Mouse (Mus musculus): ENCODE data around the gene Enpp3. TPM values are rescaled to one million over a fixed set of nuclear protein-coding genes. Genes with fewer than 3 reads are reported as not detected.
A peak's percentile ranks its signal among the peaks of the same experiment; 100 is the strongest.
"Not testable (repeated sequence)": the region's sequence is repeated elsewhere in the genome, so short reads cannot be mapped to it uniquely, and the experiment has no call there.

The Enpp3 gene
- polyA plus RNA-seq, 1 experiment from 2014 or later: 2.1 TPM

DNA sequence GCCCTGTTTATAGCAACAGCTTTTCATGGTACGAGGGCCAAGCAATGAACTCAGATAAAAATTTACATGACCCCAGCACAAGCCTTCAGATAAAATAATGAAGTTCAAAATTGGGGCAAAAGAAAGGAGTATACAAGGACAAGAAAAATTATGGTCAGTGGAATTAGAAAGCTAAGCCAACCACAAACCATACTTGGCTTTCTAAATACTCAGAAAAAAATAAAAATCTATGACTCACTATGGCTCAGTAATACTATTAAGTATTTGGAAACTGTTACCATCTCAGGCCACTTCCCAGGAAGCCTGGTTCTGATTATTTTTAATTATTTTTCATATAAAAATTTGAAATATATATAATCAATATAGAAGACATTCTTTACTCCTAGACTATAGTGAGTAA, 19.8 kb downstream of the Enpp3 start:
- 59% methylated on average over 1 of the region's 1 CpGs for WGBS (ENCODE audit: insufficient replicate concordance)
- H3K27me3 ChIP-seq: peaks cover 5% of the 10 kb centered on the region; the same call in 1 of the 2 replicates
- H3K4me1 ChIP-seq (replicated peaks): peaks cover 56% of the 10 kb centered on the region
- DNase-seq (no peak), ATAC-seq (ENCODE audit: low read depth) (no peak)
- no peak overlapping the region for H3K4me3 ChIP-seq (replicated peaks)
- H3K27ac ChIP-seq: peak overlapping the region; percentile 81
- H3K4me2 ChIP-seq: no peak overlapping the region
- no peaks in the 10 kb centered on the region for H3K36me3 ChIP-seq
- no peak overlapping the region for H3K9ac ChIP-seq
- H3K9me3 ChIP-seq (replicated peaks): no peaks in the 10 kb centered on the region

- H3K27ac ChIP-seq: peak overlapping the region; percentile 76
- no peak overlapping the region for H3K4me3 ChIP-seq (replicated peaks)
- H3K9ac ChIP-seq: no peak overlapping the region
- no peaks in the 10 kb centered on the region for H3K36me3 ChIP-seq
- peak; percentile 46 for DNase-seq
- H3K4me2 ChIP-seq: peak overlapping the region; percentile 25
- H3K9me3 ChIP-seq (replicated peaks): no peaks in the 10 kb centered on the region
- ATAC-seq (ENCODE audit: low read depth): peak; percentile 85
- 35% methylated on average over 4 of the region's 4 CpGs for WGBS (ENCODE audit: insufficient replicate concordance)
- H3K4me1 ChIP-seq (replicated peaks): peaks cover 49% of the 10 kb centered on the region
- peaks cover 8% of the 10 kb centered on the region; the same call in 1 of the 2 replicates for H3K27me3 ChIP-seq
Observed at GRCm38 (mm10) chr10:24821990-24822676, 20.5 kb downstream of the Enpp3 start.

GRCm38 (mm10) chr10:24819526-24819925, 23.1 kb downstream of the Enpp3 start:
- Histone ChIP-seq H3K9ac (no peak overlapping the region), H3K4me1 (replicated peaks) (peaks cover 29% of the 10 kb centered on the region), H3K4me3 (replicated peaks) (no peak overlapping the region), H3K4me2 (no peak overlapping the region), H3K36me3 (no peaks in the 10 kb centered on the region), H3K27ac (no peak overlapping the region), H3K9me3 (replicated peaks) (no peaks in the 10 kb centered on the region), H3K27me3 (peaks cover 12% of the 10 kb centered on the region; the same call in 1 of the 2 replicates)
- WGBS (ENCODE audit: insufficient replicate concordance): 72% methylated on average over 3 of the region's 3 CpGs
- DNase-seq: no peak
- no peak for ATAC-seq (ENCODE audit: low read depth)

DNA sequence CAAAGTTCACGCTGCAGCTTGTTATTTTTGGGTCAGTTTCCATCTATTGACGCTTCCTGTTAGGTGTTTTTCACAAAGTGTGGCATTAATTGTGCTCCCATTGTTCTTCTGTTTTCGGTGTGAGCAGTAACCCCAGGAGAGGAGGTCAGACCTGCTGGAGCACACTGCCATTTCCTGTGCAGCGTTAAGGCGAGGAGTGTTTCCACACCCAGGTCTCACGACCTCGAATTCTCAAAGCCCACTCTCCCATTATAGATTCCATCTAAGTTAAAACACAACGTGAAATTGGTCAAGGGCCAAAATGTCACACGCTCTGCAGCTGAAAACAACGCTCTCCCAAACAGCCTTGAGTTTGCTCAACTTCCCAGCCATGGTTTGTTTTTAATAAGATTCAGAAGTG, 32.0 kb downstream of the Enpp3 start:
- Histone ChIP-seq H3K4me2 (no peak overlapping the region), H3K4me3 (replicated peaks) (no peak overlapping the region), H3K36me3 (no peaks in the 10 kb centered on the region), H3K9ac (no peak overlapping the region), H3K9me3 (replicated peaks) (no peaks in the 10 kb centered on the region), H3K27me3 (peaks cover under 1% of the 10 kb centered on the region; the same call in 1 of the 2 replicates), H3K27ac (no peak overlapping the region), H3K4me1 (replicated peaks) (peaks cover 9% of the 10 kb centered on the region)
- DNase-seq (no peak), ATAC-seq (ENCODE audit: low read depth) (no peak)
- 43% methylated on average over 10 of the region's 10 CpGs for WGBS (ENCODE audit: insufficient replicate concordance)

- no peak overlapping the region for H3K9ac ChIP-seq
- 77% methylated on average over 5 of the region's 5 CpGs for WGBS (ENCODE audit: insufficient replicate concordance)
- no peaks in the 10 kb centered on the region for H3K27me3 ChIP-seq
- H3K27ac ChIP-seq: no peak overlapping the region
- DNase-seq: no peak
- no peak overlapping the region for H3K4me3 ChIP-seq (replicated peaks)
- no peak for ATAC-seq (ENCODE audit: low read depth)
- H3K4me1 ChIP-seq (replicated peaks): peaks cover 10% of the 10 kb centered on the region
- peaks cover 4% of the 10 kb centered on the region for H3K36me3 ChIP-seq
- H3K4me2 ChIP-seq: no peak overlapping the region
- H3K9me3 ChIP-seq (replicated peaks): no peaks in the 10 kb centered on the region
Observed at GRCm38 (mm10) chr10:24806756-24807155, 35.9 kb downstream of the Enpp3 start.

GRCm38 (mm10) chr10:24805876-24806275, 36.7 kb downstream of the Enpp3 start:
- 62% methylated on average over 10 of the region's 10 CpGs for WGBS (ENCODE audit: insufficient replicate concordance)
- Histone ChIP-seq H3K27ac (no peak overlapping the region), H3K27me3 (no peaks in the 10 kb centered on the region), H3K9ac (no peak overlapping the region), H3K4me1 (replicated peaks) (peaks cover 10% of the 10 kb centered on the region), H3K4me2 (no peak overlapping the region), H3K36me3 (peaks cover 4% of the 10 kb centered on the region), H3K4me3 (replicated peaks) (no peak overlapping the region), H3K9me3 (replicated peaks) (no peaks in the 10 kb centered on the region)
- ATAC-seq (ENCODE audit: low read depth) (peak; percentile 67), DNase-seq (no peak)

- WGBS (ENCODE audit: insufficient replicate concordance): 51% methylated on average over 2 of the region's 2 CpGs
Observed at GRCm38 (mm10) chr10:24805173-24805572, 37.5 kb downstream of the Enpp3 start.

DNA sequence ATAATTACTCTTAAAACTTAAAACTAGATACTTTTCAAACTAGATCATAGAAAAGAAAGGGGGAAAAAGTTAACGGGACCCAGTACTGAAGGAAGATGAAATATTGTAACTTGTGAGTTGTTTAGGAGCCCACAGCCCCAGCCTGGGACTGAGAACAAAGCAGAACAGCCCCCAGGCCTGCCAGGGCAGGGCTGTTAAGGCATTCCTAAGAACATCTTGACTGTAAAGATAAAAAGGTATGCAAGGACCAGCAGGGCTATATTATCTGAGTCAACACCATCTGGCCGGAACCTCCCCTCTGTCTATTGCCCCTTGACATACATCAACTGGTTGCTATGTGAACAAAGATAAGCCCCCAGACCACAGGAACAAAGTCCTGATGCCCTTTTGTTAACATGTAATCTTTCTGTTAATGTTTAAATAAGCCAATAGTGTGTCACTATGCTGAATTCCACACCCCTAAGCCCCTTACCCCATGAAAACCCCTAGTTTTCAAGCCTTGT, 39.8 kb downstream of the Enpp3 start:
- not testable (repeated sequence) for DNase-seq; H3K36me3 ChIP-seq; ATAC-seq (ENCODE audit: low read depth); H3K4me3 ChIP-seq (replicated peaks); H3K27ac ChIP-seq; H3K9ac ChIP-seq; H3K9me3 ChIP-seq (replicated peaks); H3K27me3 ChIP-seq; H3K4me2 ChIP-seq; H3K4me1 ChIP-seq (replicated peaks)
- WGBS (ENCODE audit: insufficient replicate concordance): 54% methylated on average over 2 of the region's 2 CpGs

More at GRCm38 (mm10) chr10:24805173-24805572, 37.5 kb downstream of the Enpp3 start:
- H3K4me1 ChIP-seq (replicated peaks): peaks cover 10% of the 10 kb centered on the region
- no peaks in the 10 kb centered on the region for H3K27me3 ChIP-seq
- H3K4me2 ChIP-seq: no peak overlapping the region
- ATAC-seq (ENCODE audit: low read depth): no peak
- no peak overlapping the region for H3K27ac ChIP-seq
- no peaks in the 10 kb centered on the region for H3K9me3 ChIP-seq (replicated peaks)
- no peak overlapping the region for H3K4me3 ChIP-seq (replicated peaks)
- no peak overlapping the region for H3K9ac ChIP-seq
- DNase-seq: no peak
- H3K36me3 ChIP-seq: peaks cover 4% of the 10 kb centered on the region

GRCm38 (mm10) chr10:24801796-24802195, 40.8 kb downstream of the Enpp3 start:
- ATAC-seq (ENCODE audit: low read depth) (no peak), DNase-seq (no peak)
- peaks cover 10% of the 10 kb centered on the region for H3K4me1 ChIP-seq (replicated peaks)
- no peak overlapping the region for H3K4me2 ChIP-seq
- 86% methylated on average over 2 of the region's 2 CpGs for WGBS (ENCODE audit: insufficient replicate concordance)
- peaks cover 4% of the 10 kb centered on the region for H3K36me3 ChIP-seq
- H3K27me3 ChIP-seq: no peaks in the 10 kb centered on the region
- H3K4me3 ChIP-seq (replicated peaks): no peak overlapping the region
- H3K9ac ChIP-seq: no peak overlapping the region
- H3K27ac ChIP-seq: no peak overlapping the region
- H3K9me3 ChIP-seq (replicated peaks): no peaks in the 10 kb centered on the region

DNA sequence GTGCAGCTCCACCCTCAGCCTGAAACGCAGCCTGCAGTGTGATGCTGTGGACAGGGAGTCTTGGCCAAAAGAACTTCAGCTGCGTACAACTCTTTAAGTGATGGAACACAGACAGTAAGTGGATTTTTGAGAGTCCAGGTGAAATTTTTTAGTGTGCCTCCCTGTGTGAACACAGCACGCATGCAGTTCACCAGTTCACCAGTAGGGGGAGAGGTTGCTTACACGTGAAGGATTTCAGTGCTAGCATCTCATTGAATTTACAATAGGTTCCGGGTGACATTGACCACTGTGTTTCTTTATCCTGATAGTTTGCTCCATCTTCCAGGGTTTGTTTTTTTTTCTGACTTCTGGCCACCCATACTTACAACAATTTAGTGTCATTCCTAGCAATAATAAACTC, 45.4 kb downstream of the Enpp3 start:
- Histone ChIP-seq H3K9me3 (replicated peaks) (no peaks in the 10 kb centered on the region), H3K4me1 (replicated peaks) (no peaks in the 10 kb centered on the region), H3K27me3 (no peaks in the 10 kb centered on the region), H3K4me3 (replicated peaks) (no peak overlapping the region), H3K36me3 (no peaks in the 10 kb centered on the region), H3K27ac (no peak overlapping the region), H3K4me2 (no peak overlapping the region), H3K9ac (no peak overlapping the region)
- DNase-seq (peak; percentile 53), ATAC-seq (ENCODE audit: low read depth) (no peak)
- 36% methylated on average over 5 of the region's 5 CpGs for WGBS (ENCODE audit: insufficient replicate concordance)

DNA sequence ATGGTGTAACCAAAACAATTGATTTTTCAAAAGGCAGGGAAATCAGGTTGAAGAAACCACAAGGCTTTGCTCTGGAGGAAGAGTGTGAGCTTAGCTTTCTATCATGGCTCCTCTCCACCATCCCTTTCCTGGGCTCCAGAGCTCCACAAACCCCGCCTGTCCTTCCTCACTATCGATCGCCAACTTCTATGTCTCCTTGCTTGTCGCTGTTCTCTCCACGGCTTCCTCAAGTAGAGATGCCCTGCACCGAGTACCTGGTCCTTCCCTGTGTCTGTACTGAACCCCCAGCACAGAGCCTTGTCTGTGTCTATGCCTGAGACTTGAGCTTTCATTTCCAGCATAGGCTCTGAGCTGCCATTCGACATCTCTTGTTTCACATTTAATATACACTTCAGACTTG, 49.9 kb downstream of the Enpp3 start:
- Histone ChIP-seq H3K36me3 (no peaks in the 10 kb centered on the region), H3K4me1 (replicated peaks) (0 out of 2 replicates have a peak, but pooled peaks cover 3% of the 10 kb centered on the region), H3K4me2 (no peak overlapping the region), H3K9ac (no peak overlapping the region), H3K27me3 (no peaks in the 10 kb centered on the region), H3K27ac (no peak overlapping the region), H3K9me3 (replicated peaks) (no peaks in the 10 kb centered on the region), H3K4me3 (replicated peaks) (no peak overlapping the region)
- ATAC-seq (ENCODE audit: low read depth) (no peak), DNase-seq (no peak)
- 73% methylated on average over 7 of the region's 7 CpGs for WGBS (ENCODE audit: insufficient replicate concordance)
